16 mouse cellular contexts compared by ENCODE assay signal in the genomic region with DNA sequence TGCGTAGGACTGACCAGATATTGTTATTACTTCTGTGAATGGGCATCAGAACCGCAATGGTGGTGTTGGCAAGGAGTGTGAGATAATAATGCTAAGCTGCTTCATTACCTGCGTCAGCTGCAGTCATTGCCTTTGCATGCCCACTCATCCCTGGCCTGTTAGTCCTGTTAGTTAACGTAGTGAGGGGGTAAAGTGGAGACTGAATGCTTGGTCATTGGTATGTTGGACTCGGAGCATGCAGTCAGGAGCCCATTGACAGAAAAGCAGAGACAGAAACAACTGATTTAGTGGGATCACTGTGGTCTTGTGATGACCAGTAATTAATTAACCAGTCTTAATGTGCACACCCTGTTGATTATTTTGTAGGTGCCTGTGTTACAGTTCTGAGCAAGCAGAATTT.
"Had no signal": no experiment of that assay in that cellular context is flagged by ENCODE, and none has a peak within 500 bp of the region (broad histone marks: within the 10 kb centered on the region; RNA-seq: fewer than 3 reads in every experiment).

No protein-coding gene starts in this region.

- H3K9me3 ChIP-seq: neural tube, embryonic 13.5 days; neural tube, embryonic 15.5 days; stomach, embryonic 15.5 days had no signal

- H3K27me3 ChIP-seq: neural tube, embryonic 13.5 days; neural tube, embryonic 15.5 days; stomach, embryonic 15.5 days had no signal

- DNase-seq: retina, postnatal 1 day; right cerebral cortex, adult 18-20 months; right cerebral cortex, postnatal 14 days; right cerebral cortex, postnatal 25 days; right cerebral cortex, postnatal 4 days; spleen, adult 18-20 months; thymus, adult 18-20 months; thymus, adult 2 months; thymus, postnatal 14 days; thymus, postnatal 25 days; thymus, postnatal 36 days; thymus, postnatal 4 days had no signal

- H3K9ac ChIP-seq: neural tube, embryonic 13.5 days; neural tube, embryonic 15.5 days; stomach, embryonic 15.5 days had no signal

- H3K27ac ChIP-seq: neural tube, embryonic 13.5 days; neural tube, embryonic 15.5 days; stomach, embryonic 15.5 days; stomach, postnatal 0 days had no signal

- H3K4me2 ChIP-seq: neural tube, embryonic 13.5 days; neural tube, embryonic 15.5 days; stomach, embryonic 15.5 days had no signal

- H3K4me3 ChIP-seq: neural tube, embryonic 13.5 days; neural tube, embryonic 15.5 days; stomach, embryonic 15.5 days had no signal

- H3K4me1 ChIP-seq: neural tube, embryonic 13.5 days; neural tube, embryonic 15.5 days; stomach, embryonic 15.5 days had no signal
